Mouse (Mus musculus): ENCODE measurements around the gene Vpreb3. TPM values are rescaled to one million over a fixed set of nuclear protein-coding genes. Genes with fewer than 3 reads are reported as not detected.

The Vpreb3 gene
- total and polyA plus RNA-seq, 3 experiments = 35.6 to 135 (median 90.1) TPM

DNA sequence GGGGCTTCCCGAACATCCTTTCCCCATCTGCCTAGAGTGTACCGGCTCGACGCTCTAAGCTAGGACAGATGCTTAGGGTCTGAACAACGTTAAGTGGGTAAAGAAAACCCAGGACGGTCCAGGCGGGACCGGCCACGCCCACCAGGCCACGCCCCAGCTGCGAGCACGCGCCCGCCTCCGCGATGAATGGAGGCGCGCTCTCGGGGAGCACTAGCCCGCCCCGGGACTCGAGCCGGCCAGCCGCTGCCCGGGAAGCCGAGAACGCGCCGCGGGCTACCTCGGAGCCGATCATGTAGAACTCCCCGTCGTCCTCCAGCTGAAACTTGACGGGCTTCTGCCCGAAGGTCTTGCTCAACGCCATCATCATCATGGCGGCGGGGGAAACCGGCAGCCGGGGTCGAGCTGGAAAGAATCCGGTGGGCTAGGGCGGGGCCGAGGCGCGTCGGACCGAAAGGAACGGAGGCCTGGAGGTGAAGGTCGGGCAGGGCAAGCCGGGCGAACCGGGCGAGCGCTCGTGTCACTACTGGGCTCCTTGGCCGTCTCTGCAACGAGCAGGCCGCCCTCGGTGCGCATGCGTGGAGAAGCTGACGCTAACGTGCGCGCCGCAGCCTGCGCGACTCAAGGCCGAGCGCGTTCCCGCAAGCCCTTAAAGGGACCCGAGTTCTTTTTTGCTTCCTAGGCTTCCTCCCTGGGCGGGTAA, 21.7 kb upstream of the Vpreb3 start, which contains the start of gene Smarcb1 (continued):
- TF ChIP-seq JUN (IDR thresholded peaks at IDR 0.05; ENCODE audit: insufficient read depth, low read depth, low read length) (no peak), TCF12 (IDR thresholded peaks at IDR 0.05; ENCODE audit: low read depth, low read length) (peak; percentile 63; the same call in 1 of the 2 replicates), TBP (conservative IDR thresholded peaks at IDR 0.05; ENCODE audit: low read depth, low read length) (no peak), RAD21 (IDR thresholded peaks at IDR 0.05; ENCODE audit: low read depth, low read length) (no peak), USF1 (IDR thresholded peaks at IDR 0.05; ENCODE audit: low read depth, low read length) (no peak), IRF4 (IDR thresholded peaks at IDR 0.05; ENCODE audit: low read depth, low read length) (no peak), MAX (IDR thresholded peaks at IDR 0.05; ENCODE audit: low read length) (peak; percentile 14), ZMIZ1 (IDR thresholded peaks at IDR 0.05; ENCODE audit: low read depth, low read length) (peak; percentile 77; the same call in 1 of the 2 replicates), ZNF384 (IDR thresholded peaks at IDR 0.05; ENCODE audit: low read depth, low read length) (no peak), CTCF (conservative IDR thresholded peaks at IDR 0.05 in 1 of 2, IDR thresholded peaks at IDR 0.05 in 1 of 2; ENCODE audit: low read depth in 2 of 2, low read length in 2 of 2) (no peak), PAX5 (IDR thresholded peaks at IDR 0.05; ENCODE audit: low read length) (no peak), CHD1 (IDR thresholded peaks at IDR 0.05; ENCODE audit: low read depth, low read length) (0 out of 2 replicates have a peak, but pooled peaks have one; percentile 46), NELFE (IDR thresholded peaks at IDR 0.05; ENCODE audit: low read depth, low read length) (peak; percentile 88), UBTF (IDR thresholded peaks at IDR 0.05; ENCODE audit: low read depth, low read length) (no peak)

DNA sequence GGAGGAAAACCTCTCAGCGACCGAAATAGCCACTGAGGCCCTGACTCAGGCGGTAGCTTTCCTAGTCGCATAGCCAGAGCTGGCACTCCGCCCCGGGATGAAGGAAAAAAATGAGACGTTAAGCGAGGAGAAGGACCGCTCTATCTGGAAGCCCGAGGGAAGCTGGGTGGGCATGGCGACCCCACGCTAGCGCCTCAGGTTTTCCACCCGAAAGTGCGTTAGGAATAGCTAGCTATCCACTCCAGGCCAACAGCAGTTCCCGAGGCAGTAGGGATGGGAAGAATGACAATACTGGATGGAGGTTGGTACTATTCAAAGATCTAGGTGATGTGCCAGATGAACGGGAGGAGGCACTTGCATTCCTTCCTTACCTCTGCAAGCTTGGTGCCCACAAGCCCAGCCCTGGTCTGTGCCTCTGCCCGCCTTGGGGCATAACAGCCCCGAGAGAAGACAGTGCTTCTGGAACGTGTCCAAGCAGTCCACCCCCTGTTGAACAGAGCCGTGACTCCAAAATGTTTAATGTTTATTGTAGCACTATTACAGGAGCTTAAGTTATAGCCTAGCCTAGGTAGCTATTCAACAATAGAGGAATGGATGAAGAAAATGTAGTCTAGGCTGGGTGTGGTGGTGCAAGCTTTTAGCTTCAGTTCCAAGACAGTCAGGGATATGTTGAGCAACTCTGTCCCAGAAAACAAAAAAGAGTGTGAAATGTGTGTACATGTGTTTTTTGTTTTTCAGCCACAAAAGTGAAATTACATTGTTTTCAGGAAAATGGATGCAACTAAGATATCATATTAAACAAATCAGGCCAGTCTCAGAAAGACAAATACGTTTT, 20.9 kb upstream of the Vpreb3 start:
- dilution Hi-C loops (cut with MboI; ENCODE audit: extremely low pct_ligation_motif_present, extremely low pct_unique_long_range_greater_than_20kb, low sequenced_read_pairs) = no loop called here
- Histone ChIP-seq H3K27me3 (replicated peaks) (no peaks in the 10 kb centered on the region), H3K9me3 (replicated peaks; ENCODE audit: low read length) (no peaks in the 10 kb centered on the region), H3K79me2 (replicated peaks; ENCODE audit: control insufficient read depth, extremely low read depth, insufficient read depth, poor library complexity, severe bottlenecking) (peaks cover 34% of the 10 kb centered on the region), H3K4me2 (ENCODE audit: insufficient read depth, low read depth, poor library complexity, severe bottlenecking) (peak overlapping the region; percentile 64), H3K4me3 (replicated peaks in 1 of 3; ENCODE audit: low read depth in 2 of 3, low read length in 2 of 3, poor library complexity in 1 of 3) (peak overlapping the region; percentile 65 to 92 (median 82)), H3K9ac (ENCODE audit: insufficient read depth, low read depth) (peak overlapping the region; percentile 97), H3K4me1 (ENCODE audit: control insufficient read depth in 1 of 2, insufficient read depth in 2 of 2) (peaks cover 3 to 40% of the 10 kb centered on the region in 2 experiments; a peak in 3 of 4 replicates), H3K36me3 (replicated peaks in 1 of 2; ENCODE audit: control insufficient read depth in 1 of 2, insufficient read depth in 1 of 2, low read length in 1 of 2) (peaks cover 0 to 34% of the 10 kb centered on the region in 2 experiments), H3K27ac (ENCODE audit: insufficient read depth, low read depth) (no peak overlapping the region)
- DNase-seq (ENCODE audit: extremely low read depth) = no peak
- TF ChIP-seq E2F4 (IDR thresholded peaks at IDR 0.05; ENCODE audit: insufficient replicate concordance, low read depth, low read length) (no peak), RCOR1 (conservative IDR thresholded peaks at IDR 0.05; ENCODE audit: low read depth, low read length) (no peak), SMC3 (IDR thresholded peaks at IDR 0.05; ENCODE audit: low read depth, low read length) (no peak), MAX (IDR thresholded peaks at IDR 0.05; ENCODE audit: low read length) (0 out of 2 replicates have a peak, but pooled peaks have one; percentile 9), GABPA (IDR thresholded peaks at IDR 0.05; ENCODE audit: insufficient replicate concordance, low read depth, low read length) (no peak), MXI1 (IDR thresholded peaks at IDR 0.05; ENCODE audit: low read depth, low read length) (0 out of 2 replicates have a peak, but pooled peaks have one; percentile 1)
- in situ Hi-C loops (cut with MboI; ENCODE audit: low pct_ligation_motif_present, low pct_unique_long_range_greater_than_20kb, low sequenced_read_pairs) = no loop called here

Data from CH12.LX (cell line).